Mouse (Mus musculus) hindbrain, embryonic 15.5 days (tissue): ENCODE results near the gene Ifna9. TPM values are rescaled to one million over a fixed set of nuclear protein-coding genes. Genes with fewer than 3 reads are reported as not detected.
"Not testable (repeated sequence)": the region's sequence is repeated elsewhere in the genome, so short reads cannot be mapped to it uniquely, and the experiment has no call there.

Experiments used
- ATAC-seq: fragments of 200-750 bp; cut with Nextera tagmentation; 2 replicates; pipeline ENCODE4 v1.8.0; 2017; ENCODE audit warnings: low read depth, moderate number of reproducible peaks, moderate TSS enrichment; ENCODE audit not compliant: low FRiP score
- H3K27ac ChIP-seq: fragments of 300-500 bp; sonication (generic); replicated peaks from 2 replicates; pipeline ENCODE4 v1.5.1; 2015; ENCODE audit warnings: mild to moderate bottlenecking, inconsistent platforms
- H3K27me3 ChIP-seq: fragments of 300-500 bp; sonication (generic); 2 replicates; pipeline ENCODE4 v1.6.1; 2015; ENCODE audit warnings: control low read depth, inconsistent platforms
- H3K36me3 ChIP-seq: fragments of 300-500 bp; sonication (generic); 2 replicates; pipeline ENCODE4 v1.6.1; 2015; ENCODE audit warnings: control low read depth, inconsistent platforms
- H3K4me1 ChIP-seq: fragments of 300-500 bp; sonication (generic); replicated peaks from 2 replicates; pipeline ENCODE4 v1.6.1; 2015; ENCODE audit warnings: control low read depth, inconsistent platforms
- H3K4me2 ChIP-seq: fragments of 300-500 bp; sonication (generic); 2 replicates; pipeline ENCODE4 v1.6.1; 2015; ENCODE audit warnings: moderate library complexity, mild to moderate bottlenecking, inconsistent platforms
- H3K4me3 ChIP-seq: fragments of 300-500 bp; sonication (generic); 2 replicates; pipeline ENCODE4 v1.5.1; 2015; ENCODE audit warnings: mild to moderate bottlenecking, inconsistent platforms
- H3K9ac ChIP-seq: fragments of 300-500 bp; sonication (generic); 2 replicates; pipeline ENCODE4 v1.6.1; 2015; ENCODE audit warnings: inconsistent platforms
- H3K9me3 ChIP-seq: fragments of 300-500 bp; sonication (generic); 2 replicates; pipeline ENCODE4 v1.6.1; 2016; ENCODE audit warnings: control low read depth, inconsistent platforms
- WGBS: fragments of 180-500 bp; shearing (Covaris S2); methylation state at CpG from one replicate; pipeline ENCODE4 v1.1.7; 2015; 5-methylcytosine and 5-hydroxymethylcytosine counted together
- polyA plus RNA-seq: library from polyadenylated mRNA; unstranded; fragments of >200 nt; fragmentation: Nextera tagmentation; extraction: Ambion mirVana; gene quantifications from 2 replicates; pipeline ENCODE4 v1.2.1, GENCODE M21; 2015

The Ifna9 gene
- polyA plus RNA-seq: not detected in 2 replicates

GRCm38 (mm10) chr4:88592285-88592684 is at the start of gene Ifna9:
Gene Ifna9, minus strand, starts transcription at chr4:88592385.
- Histone ChIP-seq H3K27ac (no peak within 1 kb of the TSS), H3K4me2 (no peak within 1 kb of the TSS), H3K9ac (no peak within 1 kb of the TSS), H3K9me3 (no peaks in the 10 kb centered on the region), H3K27me3 (no peaks in the 10 kb centered on the region), H3K36me3 (no peaks in the 10 kb centered on the region), H3K4me1 (no peaks in the 10 kb centered on the region), H3K4me3 (no peak within 1 kb of the TSS)
- no peak for ATAC-seq
- 89% methylated on average over 1 of the region's 1 CpGs for WGBS

GRCm38 (mm10) chr4:88641077-88641831 is 49.1 kb upstream of the Ifna9 start:
- H3K9me3 ChIP-seq: no peaks in the 10 kb centered on the region
- H3K4me1 ChIP-seq: no peaks in the 10 kb centered on the region
- no peak overlapping the region for H3K9ac ChIP-seq
- peak; percentile 93 for ATAC-seq
- peak overlapping the region; percentile 35 for H3K4me3 ChIP-seq
- H3K4me2 ChIP-seq: peak overlapping the region; percentile 46
- no peaks in the 10 kb centered on the region for H3K36me3 ChIP-seq
- WGBS: 12% methylated on average over 11 of the region's 11 CpGs
- no peaks in the 10 kb centered on the region for H3K27me3 ChIP-seq
- no peak overlapping the region for H3K27ac ChIP-seq

GRCm38 (mm10) chr4:88640704-88641076 is 48.5 kb upstream of the Ifna9 start:
- Histone ChIP-seq H3K36me3 (no peaks in the 10 kb centered on the region), H3K27me3 (no peaks in the 10 kb centered on the region), H3K9me3 (no peaks in the 10 kb centered on the region), H3K4me1 (no peaks in the 10 kb centered on the region), H3K27ac (no peak overlapping the region), H3K4me3 (peak overlapping the region; percentile 35), H3K9ac (0 out of 2 replicates have a peak overlapping the region, but pooled peaks have one; percentile 13), H3K4me2 (peak overlapping the region; percentile 46)
- no peak for ATAC-seq
- 58% methylated on average over 8 of the region's 8 CpGs for WGBS

GRCm38 (mm10) chr4:88634311-88634710 is 42.1 kb upstream of the Ifna9 start, which contains the start of gene C87499:
Gene C87499, minus strand, starts transcription at chr4:88634411.
- Histone ChIP-seq H3K9me3 (no peaks in the 10 kb centered on the region), H3K4me1 (no peaks in the 10 kb centered on the region), H3K27ac (no peak within 1 kb of the TSS), H3K4me2 (no peak within 1 kb of the TSS), H3K36me3 (no peaks in the 10 kb centered on the region), H3K27me3 (no peaks in the 10 kb centered on the region), H3K9ac (no peak within 1 kb of the TSS), H3K4me3 (no peak within 1 kb of the TSS)
- WGBS: 92% methylated on average over 4 of the region's 4 CpGs
- no peak for ATAC-seq

GRCm38 (mm10) chr4:88603276-88603675 is 11.1 kb upstream of the Ifna9 start, which contains the start of gene Ifna12:
Gene Ifna12, minus strand, starts transcription at chr4:88603376.
- H3K4me1 ChIP-seq: no peaks in the 10 kb centered on the region
- H3K4me2 ChIP-seq: no peak within 1 kb of the TSS
- H3K36me3 ChIP-seq: no peaks in the 10 kb centered on the region
- H3K4me3 ChIP-seq: no peak within 1 kb of the TSS
- no peaks in the 10 kb centered on the region for H3K27me3 ChIP-seq
- no peaks in the 10 kb centered on the region for H3K9me3 ChIP-seq
- no peak for ATAC-seq
- H3K27ac ChIP-seq: no peak within 1 kb of the TSS
- H3K9ac ChIP-seq: no peak within 1 kb of the TSS

- H3K9ac ChIP-seq: no peak within 1 kb of the TSS
- no peak within 1 kb of the TSS for H3K27ac ChIP-seq
- no peaks in the 10 kb centered on the region for H3K4me1 ChIP-seq
- H3K9me3 ChIP-seq: no peaks in the 10 kb centered on the region
- WGBS: 71% methylated on average over 1 of the region's 1 CpGs
- no peaks in the 10 kb centered on the region for H3K27me3 ChIP-seq
- H3K4me2 ChIP-seq: no peak within 1 kb of the TSS
- H3K36me3 ChIP-seq: no peaks in the 10 kb centered on the region
- ATAC-seq: no peak
- H3K4me3 ChIP-seq: no peak within 1 kb of the TSS
Observed at GRCm38 (mm10) chr4:88571698-88572097, 20.5 kb downstream of the Ifna9 start, which contains the start of gene Ifna14. Gene Ifna14, minus strand, starts transcription at chr4:88571798.

GRCm38 (mm10) chr4:88561791-88562190 is 30.4 kb downstream of the Ifna9 start:
- Histone ChIP-seq H3K9ac (no peak overlapping the region), H3K4me1 (no peaks in the 10 kb centered on the region), H3K36me3 (no peaks in the 10 kb centered on the region), H3K9me3 (no peaks in the 10 kb centered on the region), H3K4me3 (no peak overlapping the region), H3K27me3 (no peaks in the 10 kb centered on the region), H3K4me2 (no peak overlapping the region), H3K27ac (no peak overlapping the region)
- ATAC-seq: no peak
- 95% methylated on average over 1 of the region's 1 CpGs for WGBS

GRCm38 (mm10) chr4:88558145-88558544 is 34.0 kb downstream of the Ifna9 start, which contains the start of gene Ifna15:
Gene Ifna15, minus strand, starts transcription at chr4:88558245.
- not testable (repeated sequence) for H3K27ac ChIP-seq, H3K27me3 ChIP-seq, H3K4me1 ChIP-seq, H3K9ac ChIP-seq, H3K9me3 ChIP-seq, H3K4me3 ChIP-seq, ATAC-seq, H3K4me2 ChIP-seq, H3K36me3 ChIP-seq

GRCm38 (mm10) chr4:88550161-88550945 is 41.8 kb downstream of the Ifna9 start:
- H3K4me3 ChIP-seq: peak overlapping the region; percentile 22
- no peaks in the 10 kb centered on the region for H3K36me3 ChIP-seq
- H3K27me3 ChIP-seq: no peaks in the 10 kb centered on the region
- H3K9me3 ChIP-seq: no peaks in the 10 kb centered on the region
- H3K4me1 ChIP-seq: no peaks in the 10 kb centered on the region
- no peak overlapping the region for H3K9ac ChIP-seq
- 36% methylated on average over 22 of the region's 22 CpGs for WGBS
- peak overlapping the region; percentile 49 for H3K4me2 ChIP-seq
- no peak overlapping the region for H3K27ac ChIP-seq
- no peak for ATAC-seq

- H3K4me2 ChIP-seq: no peak overlapping the region
- no peak overlapping the region for H3K9ac ChIP-seq
- no peak for ATAC-seq
- H3K4me3 ChIP-seq: no peak overlapping the region
- no peaks in the 10 kb centered on the region for H3K27me3 ChIP-seq
- no peak overlapping the region for H3K27ac ChIP-seq
- no peaks in the 10 kb centered on the region for H3K4me1 ChIP-seq
- no peaks in the 10 kb centered on the region for H3K36me3 ChIP-seq
- WGBS: 86% methylated on average over 1 of the region's 1 CpGs
- no peaks in the 10 kb centered on the region for H3K9me3 ChIP-seq
Observed at GRCm38 (mm10) chr4:88547986-88548385, 44.2 kb downstream of the Ifna9 start.

GRCm38 (mm10) chr4:88543649-88544234 is 48.4 kb downstream of the Ifna9 start:
- Histone ChIP-seq H3K9me3 (no peaks in the 10 kb centered on the region), H3K27ac (no peak overlapping the region), H3K36me3 (no peaks in the 10 kb centered on the region), H3K9ac (no peak overlapping the region), H3K4me2 (no peak overlapping the region), H3K4me1 (no peaks in the 10 kb centered on the region), H3K4me3 (no peak overlapping the region), H3K27me3 (no peaks in the 10 kb centered on the region)
- peak; percentile 79 for ATAC-seq
- 49% methylated on average over 2 of the region's 2 CpGs for WGBS
